Mouse (Mus musculus) liver, embryonic 14.5 days (tissue): Measurements from ENCODE around the gene Pknox2. TPM values are rescaled to one million over a fixed set of nuclear protein-coding genes. Genes with fewer than 3 reads are reported as not detected.
A peak's percentile ranks its signal among the peaks of the same experiment; 100 is the strongest.

Source experiments
- ATAC-seq: fragments of 200-750 bp; cut with Nextera tagmentation; 2 replicates; pipeline ENCODE4 v1.8.0; 2017; ENCODE audit warnings: moderate number of reproducible peaks, mild to moderate bottlenecking, moderate library complexity; ENCODE audit not compliant: insufficient read depth
- DNase-seq, 3 experiments: peaks; one replicate each; pipeline ENCODE4 v3.0.0-alpha.2; 2012 to 2013; ENCODE audit warnings: low read depth in 3 of 3, low spot score in 3 of 3
- H3K27ac ChIP-seq: fragments of 300-500 bp; sonication (generic); 2 replicates; pipeline ENCODE4 v1.5.1; 2014; ENCODE audit warnings: moderate library complexity, mild to moderate bottlenecking, control low read depth, inconsistent platforms
- H3K27me3 ChIP-seq: fragments of 300-500 bp; sonication (generic); 2 replicates; pipeline ENCODE4 v1.6.1; 2014; ENCODE audit warnings: mild to moderate bottlenecking, low read length, moderate library complexity; ENCODE audit not compliant: control insufficient read depth, insufficient read depth
- H3K36me3 ChIP-seq: fragments of 300-500 bp; sonication (generic); replicated peaks from 2 replicates; pipeline ENCODE4 v1.6.1; 2014; ENCODE audit warnings: low read depth; ENCODE audit not compliant: control insufficient read depth, insufficient read depth
- H3K4me1 ChIP-seq, 2 experiments: fragments of 200-500 bp in 1 of 2; fragments of 300-500 bp in 1 of 2; sonication (generic) in 1 of 2; replicated peaks; 2 replicates each; pipeline ENCODE4 v1.6.1; 2012 to 2014; ENCODE audit warnings: antibody characterized with exemption in 1 of 2, inconsistent platforms in 1 of 2, low read length in 1 of 2; ENCODE audit not compliant: control insufficient read depth in 2 of 2, insufficient read depth in 2 of 2
- H3K4me2 ChIP-seq: fragments of 300-500 bp; sonication (generic); 2 replicates; pipeline ENCODE4 v1.6.1; 2014; ENCODE audit warnings: low read depth, mild to moderate bottlenecking, control low read depth, moderate library complexity
- H3K4me3 ChIP-seq, 2 experiments: fragments of 200-500 bp in 1 of 2; fragments of 300-500 bp in 1 of 2; sonication (generic) in 1 of 2; 2 replicates each; pipeline ENCODE4 v1.5.1; 2012 to 2014; ENCODE audit warnings: low read depth in 2 of 2, low read length in 2 of 2, mild to moderate bottlenecking in 2 of 2, control low read depth in 1 of 2, inconsistent platforms in 1 of 2, moderate library complexity in 1 of 2; ENCODE audit not compliant: insufficient read depth in 1 of 2
- H3K9ac ChIP-seq: fragments of 300-500 bp; sonication (generic); replicated peaks from 2 replicates; pipeline ENCODE4 v1.6.1; 2014; ENCODE audit warnings: mild to moderate bottlenecking, control low read depth, moderate library complexity
- H3K9me3 ChIP-seq: fragments of 300-500 bp; sonication (generic); 2 replicates; pipeline ENCODE4 v1.6.1; 2016; ENCODE audit warnings: low read length, mixed read lengths; ENCODE audit not compliant: control insufficient read depth
- CTCF ChIP-seq: IDR thresholded peaks from 2 replicates; pipeline ENCODE4 v1.5.1; 2016; ENCODE audit warnings: antibody characterized with exemption, low read depth, control low read depth
- EP300 ChIP-seq: IDR thresholded peaks from 2 replicates; pipeline ENCODE4 v1.6.1; 2016; ENCODE audit warnings: antibody characterized with exemption, low read depth
- WGBS: fragments of 180-500 bp; shearing (Covaris S2); extraction: QIAGEN DNeasy Blood & Tissue Kit; methylation state at CpG from one replicate; pipeline ENCODE4 v1.1.7; 2014; ENCODE audit not compliant: insufficient replicate concordance; 5-methylcytosine and 5-hydroxymethylcytosine counted together
- polyA plus RNA-seq, 2 experiments: library from polyadenylated mRNA; depleted of rRNA in 1 of 2; stranded (reverse) in 1 of 2; unstranded in 1 of 2; fragments of >200 nt; fragmentation: Nextera tagmentation in 1 of 2; extraction: Ambion mirVana in 1 of 2; gene quantifications; 2 replicates each; pipeline versions ENCODE4 v1.2.1 to v1.2.3; 2012 to 2014

Gene Pknox2
- polyA plus RNA-seq, 2 experiments, result 0.08 to 0.18 TPM

DNA sequence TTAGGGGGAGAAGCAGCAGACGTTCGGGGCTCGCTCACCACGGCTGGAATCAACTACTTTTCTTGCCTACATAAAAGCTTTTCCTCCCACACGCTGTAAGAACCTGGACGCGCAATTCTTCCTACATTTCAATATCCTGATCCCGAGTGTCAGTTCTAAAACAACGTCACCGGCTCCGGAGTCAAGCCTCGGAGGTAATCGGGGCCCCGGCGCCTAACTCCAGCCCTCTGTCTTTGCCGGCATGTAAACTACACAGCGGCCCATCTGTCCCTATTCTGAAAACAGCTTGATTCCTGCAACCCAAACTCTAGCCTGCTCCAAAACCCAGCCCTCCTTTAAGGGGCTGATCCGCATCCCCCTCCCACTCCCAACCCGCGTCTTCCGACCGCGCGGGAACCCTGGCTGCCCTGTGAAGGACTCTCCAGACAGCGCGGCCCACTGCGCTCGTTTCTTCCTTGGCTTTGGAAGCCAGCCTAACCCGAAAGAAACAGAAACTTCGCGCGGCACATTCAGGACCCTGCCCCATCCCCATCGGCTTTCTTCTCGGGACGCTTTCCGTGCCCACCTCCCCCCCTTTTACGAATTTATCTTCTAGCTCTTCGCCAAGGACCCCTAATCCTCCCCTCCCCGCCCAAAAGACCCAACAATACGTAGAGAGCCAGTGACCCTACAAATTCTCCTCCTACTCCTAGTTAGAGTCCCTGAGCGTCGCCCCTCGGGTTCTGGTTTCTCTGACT, 1.4 kb downstream of the Pknox2 start:
- DNase-seq, result no peak
- ATAC-seq, result no peak

GRCm38 (mm10) chr9:37145151-37145615, 2.0 kb downstream of the Pknox2 start:
- H3K4me2 ChIP-seq, result peak overlapping the region; percentile 55
- no peak for ATAC-seq
- H3K4me1 ChIP-seq, result no peaks in the 10 kb centered on the region; a peak in 1 of 4 replicates
- WGBS, result 2% methylated on average over 26 of the region's 26 CpGs
- no peak overlapping the region for H3K27ac ChIP-seq
- no peak overlapping the region for H3K9ac ChIP-seq
- peaks cover 54% of the 10 kb centered on the region for H3K27me3 ChIP-seq
- TF ChIP-seq EP300, result no peak
- TF ChIP-seq CTCF, result no peak
- no peaks in the 10 kb centered on the region for H3K9me3 ChIP-seq
- DNase-seq, result no peak
- H3K36me3 ChIP-seq, result no peaks in the 10 kb centered on the region
- H3K4me3 ChIP-seq, result peak overlapping the region; percentile 15 to 46; a peak in 3 of 4 replicates

More for the DNA sequence above, 1.4 kb downstream of the Pknox2 start:
- Histone ChIP-seq H3K27me3 (peaks cover 54% of the 10 kb centered on the region), H3K4me2 (peak overlapping the region; percentile 55), H3K9me3 (no peaks in the 10 kb centered on the region), H3K4me3 (peak overlapping the region; percentile 34 to 46), H3K4me1 (no peaks in the 10 kb centered on the region; a peak in 1 of 4 replicates), H3K36me3 (no peaks in the 10 kb centered on the region), H3K27ac (no peak overlapping the region), H3K9ac (no peak overlapping the region)
- WGBS, result 1% methylated on average over 42 of the region's 43 CpGs
- no peak for TF ChIP-seq EP300
- TF ChIP-seq CTCF, result no peak

GRCm38 (mm10) chr9:37144696-37145095, 2.5 kb downstream of the Pknox2 start:
- TF ChIP-seq EP300 (no peak), CTCF (no peak)
- no peaks in the 10 kb centered on the region for H3K9me3 ChIP-seq
- H3K9ac ChIP-seq, result no peak overlapping the region
- WGBS, result 9% methylated on average over 6 of the region's 6 CpGs
- H3K27me3 ChIP-seq, result peaks cover 54% of the 10 kb centered on the region
- no peaks in the 10 kb centered on the region; a peak in 1 of 4 replicates for H3K4me1 ChIP-seq
- no peak overlapping the region for H3K4me2 ChIP-seq
- no peak for ATAC-seq
- DNase-seq, result no peak
- no peak overlapping the region; a peak in 1 of 4 replicates for H3K4me3 ChIP-seq
- H3K36me3 ChIP-seq, result no peaks in the 10 kb centered on the region
- H3K27ac ChIP-seq, result no peak overlapping the region

- TF ChIP-seq CTCF (no peak), EP300 (no peak)
- no peak overlapping the region for H3K4me3 ChIP-seq
- ATAC-seq, result no peak
- H3K9ac ChIP-seq, result no peak overlapping the region
- no peaks in the 10 kb centered on the region for H3K9me3 ChIP-seq
- no peaks in the 10 kb centered on the region for H3K36me3 ChIP-seq
- peaks cover 54% of the 10 kb centered on the region for H3K27me3 ChIP-seq
- WGBS, result 11% methylated on average over 21 of the region's 21 CpGs
- no peak overlapping the region for H3K27ac ChIP-seq
- H3K4me2 ChIP-seq, result no peak overlapping the region
- no peak for DNase-seq
- H3K4me1 ChIP-seq, result no peaks in the 10 kb centered on the region; a peak in 2 of 4 replicates
Measured at GRCm38 (mm10) chr9:37144251-37144650, 3.0 kb downstream of the Pknox2 start.

GRCm38 (mm10) chr9:37143046-37143931, 3.9 kb downstream of the Pknox2 start:
- no peak overlapping the region for H3K27ac ChIP-seq
- no peaks in the 10 kb centered on the region for H3K9me3 ChIP-seq
- no peak overlapping the region for H3K4me3 ChIP-seq
- ATAC-seq (no peak), DNase-seq (no peak)
- H3K36me3 ChIP-seq, result no peaks in the 10 kb centered on the region
- no peak overlapping the region for H3K9ac ChIP-seq
- no peak overlapping the region for H3K4me2 ChIP-seq
- H3K4me1 ChIP-seq, result no peaks in the 10 kb centered on the region; a peak in 2 of 4 replicates
- WGBS, result 42% methylated on average over 12 of the region's 12 CpGs
- H3K27me3 ChIP-seq, result peaks cover 52% of the 10 kb centered on the region
- no peak for TF ChIP-seq CTCF
- TF ChIP-seq EP300, result no peak
